Mouse (Mus musculus): ENCODE measurements around the gene Atxn1. TPM values are rescaled to one million over a fixed set of nuclear protein-coding genes. Genes with fewer than 3 reads are reported as not detected.
A peak's percentile ranks its signal among the peaks of the same experiment; 100 is the strongest.

Gene Atxn1
- total and polyA plus RNA-seq, 3 experiments, result 0.39 to 1.1 TPM; not detected in 1

DNA sequence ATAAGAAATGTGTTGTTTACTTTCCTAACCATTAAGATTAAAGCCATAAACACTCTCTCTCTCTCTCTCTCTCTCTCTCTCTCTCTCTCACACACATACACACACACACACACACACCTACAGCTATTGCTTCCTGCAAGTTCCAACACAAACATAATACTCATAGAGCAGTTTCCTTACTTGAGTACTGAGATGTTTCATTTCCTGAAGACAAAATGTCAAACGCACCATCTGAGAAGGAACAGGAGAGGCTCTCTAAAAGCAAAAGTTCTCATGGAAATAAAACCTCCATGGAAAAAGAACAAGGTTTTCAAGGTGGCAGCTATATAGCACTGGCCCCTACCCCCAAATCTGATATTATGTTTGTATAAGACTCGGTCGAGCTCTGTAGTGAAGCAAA lies 2.6 kb upstream of the Atxn1 start:
- Histone ChIP-seq H3K27ac (ENCODE audit: control insufficient read depth, low read depth, low read length) (no peak overlapping the region), H3K4me3 (ENCODE audit: control insufficient read depth in 1 of 2, insufficient read depth in 1 of 2, low read depth in 2 of 2, low read length in 2 of 2) (no peak overlapping the region), H3K9ac (ENCODE audit: control insufficient read depth, low read depth, low read length, poor library complexity, severe bottlenecking) (no peak overlapping the region), H3K27me3 (ENCODE audit: control insufficient read depth in 1 of 2, insufficient read depth in 2 of 2, low read length in 2 of 2) (peaks cover 1 to 3% of the 10 kb centered on the region in 2 experiments; a peak in 2 of 4 replicates), H3K9me3 (replicated peaks; ENCODE audit: insufficient read depth, low read length) (no peaks in the 10 kb centered on the region), H3K79me2 (ENCODE audit: control insufficient read depth, insufficient read depth, low read length, poor library complexity) (peaks cover 2% of the 10 kb centered on the region; the same call in 1 of the 2 replicates), H3K36me3 (ENCODE audit: control insufficient read depth in 1 of 2, insufficient read depth in 2 of 2, low read length in 2 of 2) (no peaks in the 10 kb centered on the region), H3K4me1 (ENCODE audit: control insufficient read depth in 1 of 2, insufficient read depth in 2 of 2, low read length in 2 of 2) (no peaks in the 10 kb centered on the region; a peak in 1 of 4 replicates)
- no peak for DNase-seq (ENCODE audit: low read depth, low spot score)
- TF ChIP-seq TCF12 (IDR thresholded peaks at IDR 0.05; ENCODE audit: low read depth, low read length) (no peak), POLR2AphosphoS5 (IDR thresholded peaks at IDR 0.05; ENCODE audit: borderline replicate concordance, low read depth, low read length) (no peak), NRF1 (IDR thresholded peaks at IDR 0.05; ENCODE audit: insufficient read depth, low read depth, low read length, poor library complexity, severe bottlenecking) (no peak), KAT2A (conservative IDR thresholded peaks at IDR 0.05; ENCODE audit: low read depth, low read length) (no peak), ZMIZ1 (IDR thresholded peaks at IDR 0.05; ENCODE audit: low read depth, low read length) (no peak), TAL1 (IDR thresholded peaks at IDR 0.05; ENCODE audit: low read length) (no peak)

DNA sequence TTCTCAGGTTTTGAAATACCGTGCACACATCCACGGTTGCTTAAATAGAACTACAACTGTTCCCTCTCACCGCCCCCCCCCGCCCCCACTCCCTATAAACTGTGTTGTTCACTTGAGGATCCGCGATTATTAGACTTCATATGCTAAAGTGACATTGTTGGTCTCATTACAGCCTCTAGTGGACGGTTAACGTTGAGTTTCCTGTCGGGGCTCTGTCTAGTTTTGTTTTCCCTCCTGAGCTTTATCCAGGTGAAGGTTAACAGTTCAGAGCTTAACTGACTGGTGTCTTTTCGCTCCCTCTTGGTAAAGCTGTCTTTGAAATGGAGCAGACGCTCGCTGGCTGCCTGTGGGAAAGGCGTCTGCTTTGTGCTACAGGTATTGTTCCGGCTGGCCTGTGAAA lies 1.8 kb upstream of the Atxn1 start:
- DNase-seq (ENCODE audit: low read depth, low spot score), result peak; percentile 76
- H3K9ac ChIP-seq (ENCODE audit: control insufficient read depth, low read depth, low read length, poor library complexity, severe bottlenecking), result no peak overlapping the region; the same call in 1 of the 2 replicates
- H3K27ac ChIP-seq (ENCODE audit: control insufficient read depth, low read depth, low read length), result no peak overlapping the region
- peaks cover 0 to 1% of the 10 kb centered on the region in 2 experiments; a peak in 1 of 4 replicates for H3K27me3 ChIP-seq (ENCODE audit: control insufficient read depth in 1 of 2, insufficient read depth in 2 of 2, low read length in 2 of 2)
- H3K79me2 ChIP-seq (ENCODE audit: control insufficient read depth, insufficient read depth, low read length, poor library complexity), result peaks cover 2% of the 10 kb centered on the region; the same call in 1 of the 2 replicates
- TF ChIP-seq BHLHE40 (IDR thresholded peaks at IDR 0.05; ENCODE audit: borderline replicate concordance, low read depth, low read length) (no peak), RAD21 (IDR thresholded peaks at IDR 0.05; ENCODE audit: low read depth, low read length) (peak; percentile 61), E2F4 (IDR thresholded peaks at IDR 0.05; ENCODE audit: borderline replicate concordance, low read depth, low read length) (no peak), ZC3H11A (IDR thresholded peaks at IDR 0.05; ENCODE audit: low read depth, low read length) (peak; percentile 46; the same call in 1 of the 2 replicates), CTCF (IDR thresholded peaks at IDR 0.05 in 2 of 3, conservative IDR thresholded peaks at IDR 0.05 in 1 of 3; ENCODE audit: control insufficient read depth in 1 of 3, insufficient read depth in 1 of 3, low read depth in 2 of 3, low read length in 3 of 3, poor library complexity in 1 of 3, severe bottlenecking in 1 of 3) (peak in 2 of 3 experiments; percentile 48 to 63; a peak in 4 of 6 replicates), POLR2AphosphoS2 (IDR thresholded peaks at IDR 0.05; ENCODE audit: low read length) (no peak), SIN3A (IDR thresholded peaks at IDR 0.05; ENCODE audit: low read length) (0 out of 2 replicates have a peak, but pooled peaks have one; percentile 3), MAX (IDR thresholded peaks at IDR 0.05; ENCODE audit: low read length) (no peak), ETS1 (IDR thresholded peaks at IDR 0.05; ENCODE audit: low read depth, low read length) (no peak), MAFK (IDR thresholded peaks at IDR 0.05; ENCODE audit: borderline replicate concordance, low read depth, low read length) (no peak), SMC3 (IDR thresholded peaks at IDR 0.05; ENCODE audit: low read depth, low read length) (peak; percentile 48), CHD1 (IDR thresholded peaks at IDR 0.05; ENCODE audit: low read depth, low read length) (no peak)
- no peaks in the 10 kb centered on the region for H3K9me3 ChIP-seq (replicated peaks; ENCODE audit: insufficient read depth, low read length)
- peak overlapping the region; percentile 16 to 46; a peak in 3 of 4 replicates for H3K4me3 ChIP-seq (ENCODE audit: control insufficient read depth in 1 of 2, insufficient read depth in 1 of 2, low read depth in 2 of 2, low read length in 2 of 2)
- no peaks in the 10 kb centered on the region for H3K36me3 ChIP-seq (ENCODE audit: control insufficient read depth in 1 of 2, insufficient read depth in 2 of 2, low read length in 2 of 2)
- peaks cover 0 to 2% of the 10 kb centered on the region in 2 experiments; a peak in 3 of 4 replicates for H3K4me1 ChIP-seq (ENCODE audit: control insufficient read depth in 1 of 2, insufficient read depth in 2 of 2, low read length in 2 of 2)
